Mouse (Mus musculus) E14TG2a.4 (cell line): ENCODE data around the gene Gsto1.

Experiments
- CTCF ChIP-seq: conservative IDR thresholded peaks from 2 replicates; pipeline ENCODE4 v1.5.1; 2014; ENCODE audit warnings: low read length
- NANOG ChIP-seq: IDR thresholded peaks from 2 replicates; pipeline ENCODE4 v1.6.1; 2014; ENCODE audit warnings: borderline replicate concordance, low read length, mixed read lengths

- no peak for TF ChIP-seq CTCF
- TF ChIP-seq NANOG: no peak
These were observed 56.0 kb downstream of the Gsto1 start for GRCm38 (mm10) chr19:47910751-47911150.
